Mouse (Mus musculus): ENCODE data around the gene Homer3. TPM values are rescaled to one million over a fixed set of nuclear protein-coding genes. Genes with fewer than 3 reads are reported as not detected.

Homer3 gene
- 1 to 10 TPM; 3.7 to 5.4 TPM for total RNA-seq (2023)

GRCm38 (mm10) chr8:70282603-70283135 lies at the start of gene Homer3:
Gene Homer3 (plus strand): TSS chr8:70282827.

DNA sequence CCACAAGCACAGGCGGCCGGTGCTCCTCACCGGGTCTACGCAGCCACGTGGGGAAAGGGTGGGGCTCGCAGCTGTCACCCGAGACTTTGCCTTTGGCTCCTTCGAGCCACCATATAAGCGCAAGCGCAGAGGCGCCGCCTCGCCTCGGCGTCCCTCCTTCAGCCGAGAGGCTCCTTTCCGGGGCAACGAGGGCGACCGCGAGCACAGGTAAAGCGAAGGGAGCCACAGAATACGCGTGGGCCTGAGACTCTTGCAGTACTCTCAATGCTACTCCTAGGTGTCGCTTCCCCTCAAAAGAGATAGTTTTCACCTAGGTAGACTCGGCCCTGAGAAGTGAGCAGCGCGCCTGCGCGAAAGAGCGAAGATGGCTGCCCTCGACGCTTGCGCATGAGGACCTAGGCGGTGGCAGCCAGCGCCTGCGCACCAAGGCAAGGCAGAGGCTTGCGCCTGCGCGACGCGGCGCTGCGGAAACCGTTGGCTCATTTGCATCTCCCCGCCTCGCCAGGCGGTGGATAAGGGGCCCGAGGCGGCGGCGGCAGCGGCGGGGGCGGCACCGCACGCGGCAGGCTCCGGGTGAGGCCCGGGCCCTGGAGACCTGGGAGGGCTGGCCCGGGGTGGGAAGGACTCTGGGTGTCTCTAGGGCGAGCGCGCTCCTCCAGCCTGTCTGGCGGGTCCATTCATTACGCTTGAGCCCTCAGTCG lies 48.4 kb upstream of the Homer3 start, which contains the start of the genes Sugp2 and Armc6:
Gene Sugp2, plus strand, starts transcription at position 147 of the 701 bp plus-strand sequence.
Gene Armc6, minus strand, starts transcription at position 387 of the 701 bp plus-strand sequence.

GRCm38 (mm10) chr8:70302358-70302890 lies 19.8 kb downstream of the Homer3 start, which contains the start of the genes Ddx49 and Cope:
Gene Ddx49 (minus strand): TSS chr8:70302489.
Gene Cope (plus strand): TSS chr8:70302518.

GRCm38 (mm10) chr8:70315624-70316510 lies 33.2 kb downstream of the Homer3 start, which contains the start of gene Cers1:
Gene Cers1 (plus strand): TSS chr8:70315775.

DNA sequence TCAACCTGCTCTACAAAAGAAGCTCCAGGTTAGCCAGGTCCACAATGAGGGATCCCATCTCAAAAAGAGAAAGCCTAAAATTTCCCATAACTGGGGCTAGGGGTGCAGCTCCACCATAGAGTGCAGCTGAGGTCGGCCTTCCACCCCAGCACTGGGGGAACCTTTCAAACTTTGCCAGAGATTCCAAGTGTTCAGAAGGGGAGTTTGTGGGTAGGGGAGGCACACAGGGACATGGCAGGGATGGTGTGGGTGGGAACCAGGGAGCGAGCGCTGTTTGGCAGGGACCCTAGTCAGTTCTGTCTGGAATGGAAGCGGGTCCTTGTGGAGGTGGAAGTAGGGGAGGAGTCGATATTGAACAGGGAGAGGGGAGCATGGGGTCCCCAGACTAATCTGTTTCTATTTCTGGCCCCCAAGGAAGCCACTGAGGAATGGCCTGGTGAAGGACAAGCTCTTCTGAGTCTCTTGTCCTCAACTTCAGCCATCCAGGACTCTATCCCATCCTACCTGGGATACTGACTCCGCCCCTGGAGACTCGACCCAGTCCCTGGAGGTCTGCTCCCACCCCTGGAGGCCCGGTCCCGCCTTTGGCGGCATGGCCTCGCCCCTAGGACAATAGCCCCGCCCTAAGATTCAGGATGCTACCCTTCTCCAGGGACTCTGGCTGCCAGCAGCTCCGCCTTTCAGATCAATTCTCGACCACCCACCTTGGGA lies 46.7 kb downstream of the Homer3 start, which contains the start of gene Gdf1:
Gene Gdf1, plus strand, starts transcription at position 694 of the 711 bp plus-strand sequence.

Other genes starting within 250 kb of the Homer3 start
- 100 to 1,000 TPM; 129 to 135 TPM for gene Mau2, start 240.1 kb upstream of the Homer3 start, total RNA-seq (2023)
- 10 to 100 TPM; 46.4 to 48.4 TPM for gene Sugp1, start 240.0 kb upstream of the Homer3 start, total RNA-seq (2023)
- 1 to 10 TPM; 1.1 to 1.3 TPM for gene Tm6sf2, start 209.9 kb upstream of the Homer3 start, total RNA-seq (2023)
- gene Hapln4, start 199.4 kb upstream of the Homer3 start, total RNA-seq (2023) = under 1 TPM in 1 of 2 experiments, not detected in 1; 0.15 TPM
- not detected for gene Ncan, start 162.0 kb upstream of the Homer3 start, total RNA-seq (2023)
- 10 to 100 TPM; 35.6 to 41.8 TPM for gene Nr2c2ap, start 151.5 kb upstream of the Homer3 start, total RNA-seq (2023)
- 10 to 100 TPM; 27.9 to 28.0 TPM for gene Rfxank, start 143.7 kb upstream of the Homer3 start, total RNA-seq (2023)
- gene Borcs8, start 143.3 kb upstream of the Homer3 start, total RNA-seq (2023) = 10 to 100 TPM; 60.7 to 72.8 TPM
- 1 to 10 TPM; 2.7 to 3.8 TPM for gene Mef2b, start 143.1 kb upstream of the Homer3 start, total RNA-seq (2023)
- gene Tmem161a, start 110.5 kb upstream of the Homer3 start, total RNA-seq (2023) = 10 to 100 TPM; 51.2 to 54.0 TPM
- 10 to 100 TPM; 13.6 to 20.1 TPM for gene Slc25a42, start 70.5 kb upstream of the Homer3 start, total RNA-seq (2023)
- gene Sugp2, start 48.6 kb upstream of the Homer3 start, total RNA-seq (2023) = 10 to 100 TPM; 85.2 to 91.8 TPM
- gene Armc6, start 48.4 kb upstream of the Homer3 start, total RNA-seq (2023) = 10 to 100 TPM; 13.2 to 14.2 TPM
- gene Ddx49, start 19.7 kb downstream of the Homer3 start, total RNA-seq (2023) = 100 to 1,000 TPM in 1 of 2 experiments, 10 to 100 TPM in 1; 94.8 to 103 TPM
- 100 to 1,000 TPM; 113 to 144 TPM for gene Cope, start 19.7 kb downstream of the Homer3 start, total RNA-seq (2023)
- gene Cers1, start 32.9 kb downstream of the Homer3 start, total RNA-seq (2023) = not detected
- not detected for gene Gdf1, start 47.0 kb downstream of the Homer3 start, total RNA-seq (2023)
- 10 to 100 TPM; 81.4 to 87.5 TPM for gene Upf1, start 70.5 kb downstream of the Homer3 start, total RNA-seq (2023)
- gene Comp, start 90.7 kb downstream of the Homer3 start, total RNA-seq (2023) = 1 to 10 TPM; 1.0 to 1.7 TPM
- gene Crtc1, start 156.8 kb downstream of the Homer3 start, total RNA-seq (2023) = 10 to 100 TPM; 22.0 to 24.7 TPM
- gene Klhl26, start 194.1 kb downstream of the Homer3 start, total RNA-seq (2023) = 10 to 100 TPM in 1 of 2 experiments, 1 to 10 TPM in 1; 9.8 to 10.7 TPM
- gene Tmem59l, start 204.5 kb downstream of the Homer3 start, total RNA-seq (2023) = not detected
- not detected for gene Crlf1, start 210.3 kb downstream of the Homer3 start, total RNA-seq (2023)
- 10 to 100 TPM; 64.4 to 64.7 TPM for gene Rex1bd, start 223.9 kb downstream of the Homer3 start, total RNA-seq (2023)
- gene Uba52, start 228.0 kb downstream of the Homer3 start, total RNA-seq (2023) = 1,000 to 10,000 TPM; 3,558 to 3,776 TPM
- gene Fkbp8, start 244.9 kb downstream of the Homer3 start, total RNA-seq (2023) = 100 to 1,000 TPM; 257 to 281 TPM
- 10 to 100 TPM; 57.3 to 61.1 TPM for gene Kxd1, start 245.1 kb downstream of the Homer3 start, total RNA-seq (2023)